Mouse (Mus musculus) intestine, embryonic 14.5 days (tissue): ENCODE measurements around the gene Itgb3. TPM values are rescaled to one million over a fixed set of nuclear protein-coding genes. Genes with fewer than 3 reads are reported as not detected.

Experiments
- ATAC-seq: fragments of 200-750 bp; cut with Nextera tagmentation; replicated peaks from 2 replicates; pipeline ENCODE4 v1.8.0; 2017; ENCODE audit warnings: low read depth, moderate number of reproducible peaks, moderate TSS enrichment, moderate library complexity; ENCODE audit not compliant: low FRiP score, low TSS enrichment
- DNase-seq: peaks from one replicate; pipeline ENCODE4 v3.0.0-alpha.2; 2018; ENCODE audit warnings: low spot score
- H3K27ac ChIP-seq: fragments of 300-500 bp; sonication (generic); 2 replicates; pipeline ENCODE4 v1.5.1; 2014; ENCODE audit warnings: low read depth, mild to moderate bottlenecking, control low read depth
- H3K27me3 ChIP-seq: fragments of 300-500 bp; sonication (generic); replicated peaks from 2 replicates; pipeline ENCODE4 v1.6.1; 2014; ENCODE audit warnings: low read length, control low read depth; ENCODE audit not compliant: control insufficient read depth, insufficient read depth
- H3K36me3 ChIP-seq: fragments of 300-500 bp; sonication (generic); 2 replicates; pipeline ENCODE4 v1.6.1; 2014; ENCODE audit warnings: low read length, control low read depth; ENCODE audit not compliant: control insufficient read depth, insufficient read depth
- H3K4me1 ChIP-seq: fragments of 300-500 bp; sonication (generic); replicated peaks from 2 replicates; pipeline ENCODE4 v1.6.1; 2014; ENCODE audit warnings: low read length, control low read depth, mixed read lengths; ENCODE audit not compliant: control insufficient read depth, insufficient read depth
- H3K4me2 ChIP-seq: fragments of 300-500 bp; sonication (generic); 2 replicates; pipeline ENCODE4 v1.6.1; 2014; ENCODE audit warnings: low read length
- H3K4me3 ChIP-seq: fragments of 300-500 bp; sonication (generic); 2 replicates; pipeline ENCODE4 v1.5.1; 2014; ENCODE audit warnings: low read depth, low read length, control low read depth, mixed read lengths
- H3K9ac ChIP-seq: fragments of 300-500 bp; sonication (generic); 2 replicates; pipeline ENCODE4 v1.6.1; 2014; ENCODE audit warnings: mild to moderate bottlenecking, low read length
- H3K9me3 ChIP-seq: fragments of 300-500 bp; sonication (generic); 2 replicates; pipeline ENCODE4 v1.6.1; 2016; ENCODE audit warnings: low read length, control low read depth; ENCODE audit not compliant: control insufficient read depth
- WGBS: fragments of 180-500 bp; shearing (Covaris S2); extraction: QIAGEN DNeasy Blood & Tissue Kit; methylation state at CpG from one replicate; pipeline ENCODE4 v1.1.7; 2014; 5-methylcytosine and 5-hydroxymethylcytosine counted together
- polyA plus RNA-seq: library from polyadenylated mRNA; unstranded; fragments of >200 nt; fragmentation: Nextera tagmentation; extraction: Ambion mirVana; gene quantifications from 2 replicates; pipeline ENCODE4 v1.2.1, GENCODE M21; 2014

The Itgb3 gene
- polyA plus RNA-seq, 1 experiment from 2014 or later: 3.3 TPM

DNA sequence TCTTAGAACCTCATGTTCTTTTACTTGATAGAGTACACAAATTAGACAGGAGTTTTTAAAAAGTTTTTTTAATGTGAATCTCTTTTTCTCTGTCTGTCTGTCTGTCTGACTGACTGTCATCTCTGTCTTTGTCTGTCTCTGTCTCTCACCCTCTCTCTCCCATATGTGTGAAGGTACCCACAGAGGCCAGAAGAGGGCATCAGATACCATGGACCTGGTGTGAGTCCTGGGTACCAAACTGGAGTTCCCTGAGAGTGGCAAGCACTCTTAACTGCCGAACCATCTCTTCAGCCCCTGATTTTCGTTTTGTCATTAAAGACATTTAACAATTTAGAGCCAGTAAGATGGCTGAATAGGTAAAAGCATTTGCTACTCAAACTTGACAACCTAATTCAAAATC lies 99.3 kb downstream of the Itgb3 start:
- Histone ChIP-seq H3K27ac (no peak overlapping the region), H3K9ac (no peak overlapping the region), H3K4me2 (no peak overlapping the region), H3K4me3 (no peak overlapping the region), H3K36me3 (no peaks in the 10 kb centered on the region), H3K27me3 (no peaks in the 10 kb centered on the region), H3K4me1 (no peaks in the 10 kb centered on the region), H3K9me3 (no peaks in the 10 kb centered on the region)
- DNase-seq (no peak), ATAC-seq (no peak)
- 74% methylated on average over 2 of the region's 2 CpGs for WGBS

Other genes with a start within 250 kb of the Itgb3 start
- 26.7 and 27.9 TPM in 2 replicates for gene Kansl1, start 139.1 kb upstream of the Itgb3 start, polyA plus RNA-seq
- gene Cdc27, start 57.4 kb upstream of the Itgb3 start, polyA plus RNA-seq: 41.8 and 47.2 TPM in 2 replicates
- gene Myl4, start 57.3 kb upstream of the Itgb3 start, polyA plus RNA-seq: 5.8 and 6.2 TPM in 2 replicates
- gene Gm11639, start 77.7 kb downstream of the Itgb3 start, polyA plus RNA-seq: 0.03 and 0.35 TPM in 2 replicates